Mouse (Mus musculus) bone marrow, adult 2 months (tissue): ENCODE measurements around the gene Lbh.

ENCODE experiments used
- CTCF ChIP-seq: fragments of 200-500 bp; IDR thresholded peaks from 2 replicates; pipeline ENCODE4 v1.5.1; 2011; ENCODE audit warnings: low read length, control low read depth; ENCODE audit not compliant: control insufficient read depth, insufficient read depth
- POLR2A ChIP-seq: fragments of 200-500 bp; IDR thresholded peaks from 2 replicates; pipeline ENCODE4 v1.6.1; 2011; ENCODE audit warnings: low read depth, mild to moderate bottlenecking, control low read depth, low read length, borderline replicate concordance; ENCODE audit not compliant: control insufficient read depth

DNA sequence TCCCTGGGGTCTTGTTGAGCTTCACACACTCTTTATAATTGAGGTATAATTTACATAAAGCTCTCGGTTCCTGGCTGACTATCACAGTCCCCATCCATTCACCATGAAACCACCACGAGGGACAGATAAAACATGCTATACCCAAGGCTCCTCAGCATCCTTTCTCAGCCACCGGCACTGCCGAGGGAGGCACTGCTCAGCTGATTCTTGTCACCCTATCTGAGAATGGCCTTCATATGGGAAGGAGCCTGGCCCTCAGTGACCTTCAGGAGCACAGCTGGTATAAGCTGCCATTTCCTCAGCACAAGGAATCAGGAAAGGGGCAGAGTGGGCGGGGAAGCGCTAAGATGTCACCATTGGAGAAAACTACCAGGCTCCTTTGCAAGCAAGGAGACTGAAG lies 33.2 kb downstream of the Lbh start:
- TF ChIP-seq POLR2A (no peak), CTCF (no peak)
